Comparison of ENCODE assay signal across 8 mouse cellular contexts in the genomic region with DNA sequence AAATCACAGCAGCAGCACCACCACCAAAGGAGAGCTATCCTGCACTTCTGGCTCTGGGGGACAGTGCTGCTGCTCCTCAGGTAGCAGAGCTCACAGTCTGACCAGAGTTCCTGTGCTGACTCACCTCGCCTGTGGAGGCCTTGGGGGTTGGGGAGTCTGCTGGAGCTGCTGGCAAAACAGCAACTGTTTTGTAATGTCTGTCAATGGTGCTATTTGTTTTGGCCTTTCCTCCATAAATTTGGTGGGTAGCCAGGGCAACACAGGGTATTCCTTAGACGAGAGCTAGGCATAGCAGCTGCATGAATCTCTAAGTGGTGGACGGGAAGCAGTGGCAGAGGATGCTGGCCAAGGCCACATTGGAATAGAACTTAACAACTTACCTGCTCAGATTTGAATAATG. TPM values are rescaled to one million over a fixed set of nuclear protein-coding genes. Genes with fewer than 3 reads are reported as not detected.
A peak's percentile ranks its signal among the peaks of the same experiment; 100 is the strongest.
DNase-seq lines count a peak whose midpoint lies in the region; ATAC-seq lines count a peak whose summit lies in the region.

No protein-coding gene starts in this region.

- no peaks in the 10 kb centered on the region for H3K4me1 ChIP-seq in neural tube, embryonic 11.5 days (ENCODE audit: control insufficient read depth, insufficient read depth, low read length)
- no peaks in the 10 kb centered on the region for H3K4me1 ChIP-seq in neural tube, embryonic 15.5 days
- 0 out of 2 replicates have a peak, but pooled peaks cover 2% of the 10 kb centered on the region for H3K4me1 ChIP-seq in brown adipose tissue, adult 24 weeks (ENCODE audit: control insufficient read depth, insufficient read depth, insufficient read length, low read length)

- no peak overlapping the region for H3K4me3 ChIP-seq in neural tube, embryonic 11.5 days (ENCODE audit: low read depth, low read length)
- H3K4me3 ChIP-seq in neural tube, embryonic 15.5 days (replicated peaks) = no peak overlapping the region
- no peak overlapping the region for H3K4me3 ChIP-seq in brown adipose tissue, adult 24 weeks (ENCODE audit: insufficient read depth, low read depth, low read length)

- H3K9ac ChIP-seq in neural tube, embryonic 11.5 days (ENCODE audit: low read length) = no peak overlapping the region
- no peak overlapping the region for H3K9ac ChIP-seq in neural tube, embryonic 15.5 days (replicated peaks)

- WGBS in neural tube, embryonic 11.5 days = 46% methylated on average over 3 of the region's 3 CpGs
- WGBS in neural tube, embryonic 15.5 days = 33% methylated on average over 3 of the region's 3 CpGs

- 0 out of 2 replicates have a peak, but pooled peaks have one; percentile 23 for ATAC-seq in neural tube, embryonic 11.5 days (ENCODE audit: insufficient read depth, low FRiP score, low TSS enrichment)
- no peak for ATAC-seq in neural tube, embryonic 15.5 days (ENCODE audit: low FRiP score)
- no peak for ATAC-seq in megakaryocyte, adult 5-6 weeks (ENCODE audit: poor library complexity, severe bottlenecking)

- no peaks in the 10 kb centered on the region for H3K9me3 ChIP-seq in neural tube, embryonic 11.5 days (ENCODE audit: control insufficient read depth, low read length)
- no peaks in the 10 kb centered on the region for H3K9me3 ChIP-seq in neural tube, embryonic 15.5 days (replicated peaks)

- no peaks in the 10 kb centered on the region for H3K27me3 ChIP-seq in neural tube, embryonic 11.5 days (ENCODE audit: control insufficient read depth, insufficient read depth, low read length)
- H3K27me3 ChIP-seq in neural tube, embryonic 15.5 days (replicated peaks) = no peaks in the 10 kb centered on the region

- H3K36me3 ChIP-seq in neural tube, embryonic 11.5 days (ENCODE audit: control insufficient read depth, insufficient read depth, low read length) = no peaks in the 10 kb centered on the region
- H3K36me3 ChIP-seq in neural tube, embryonic 15.5 days = no peaks in the 10 kb centered on the region

- intact Hi-C loops in heart, postnatal 14 days (cut with DNase I) = no loop called here
- intact Hi-C loops in heart, postnatal 25 days (cut with DNase I) = no loop called here

- DNase-seq in heart, postnatal 14 days = peak; percentile 2 to 24
- no peak for DNase-seq in heart, postnatal 25 days (ENCODE audit: low spot score)
- DNase-seq in neural tube, embryonic 11.5 days (ENCODE audit: low spot score) = no peak
- peak; percentile 43 for DNase-seq in lung, postnatal 25 days (ENCODE audit: low spot score)
- DNase-seq in cerebellum, adult 11-12 months = no peak

- H3K4me2 ChIP-seq in neural tube, embryonic 11.5 days (ENCODE audit: low read depth) = no peak overlapping the region
- no peak overlapping the region for H3K4me2 ChIP-seq in neural tube, embryonic 15.5 days

- H3K27ac ChIP-seq in neural tube, embryonic 11.5 days (ENCODE audit: low read depth, low read length) = no peak overlapping the region
- H3K27ac ChIP-seq in neural tube, embryonic 15.5 days (replicated peaks) = no peak overlapping the region
- 0 out of 2 replicates have a peak overlapping the region, but pooled peaks have one; percentile 7 for H3K27ac ChIP-seq in brown adipose tissue, adult 24 weeks (replicated peaks; ENCODE audit: low read depth, low read length)

RNA-seq across cellular contexts. Expression of gene Cobll1, which starts 46.2 kb away (rescaled TPM):
- total RNA-seq in heart, postnatal 14 days (2021) = 10 to 100 TPM; 51.3 to 53.6 TPM
- total RNA-seq in heart, postnatal 25 days (2021) = 10 to 100 TPM; 56.6 to 61.6 TPM
- 1.6 and 2.4 TPM in 2 replicates for polyA plus RNA-seq in neural tube, embryonic 11.5 days (2014; fragmentation: Nextera tagmentation; extraction: Ambion mirVana)
- polyA plus RNA-seq in neural tube, embryonic 15.5 days (2015; fragmentation: Nextera tagmentation; extraction: Ambion mirVana) = 2.5 and 5.7 TPM in 2 replicates
- 20.0 and 24.9 TPM in 2 replicates for polyA plus RNA-seq in brown adipose tissue, adult 24 weeks (2012; ENCODE audit: insufficient read depth, insufficient read length, missing spikeins)
- total RNA-seq in megakaryocyte, adult 5-6 weeks (2015) = 2.3 and 6.5 TPM in 2 replicates
- total RNA-seq in megakaryocyte, adult 5-6 weeks (2017) = 0.48 and 1.1 TPM in 2 replicates

Comparison
In these comparisons a context has a peak if more than half of its experiments do, and no peak if none do; other contexts are left out.
1. DNase-seq: peak in heart, postnatal 14 days (2 of 2) and lung, postnatal 25 days (single experiment); none in heart, postnatal 25 days (single experiment), neural tube, embryonic 11.5 days (single experiment) and cerebellum, adult 11-12 months (single experiment).
2. RNA of gene Cobll1, which starts 46.2 kb away (total RNA-seq): 56.6 to 61.6 TPM in heart, postnatal 25 days and 51.3 to 53.6 TPM in heart, postnatal 14 days; 0.48 to 6.5 TPM in megakaryocyte, adult 5-6 weeks; every median in the first group is over 4 times any median in the second.